Mouse (Mus musculus) cerebellum, adult 2 months (tissue): Measurements from ENCODE around the gene Ubp1. TPM values are rescaled to one million over a fixed set of nuclear protein-coding genes. Genes with fewer than 3 reads are reported as not detected.
"Not testable (repeated sequence)": the region's sequence is repeated elsewhere in the genome, so short reads cannot be mapped to it uniquely, and the experiment has no call there.

ENCODE experiments used
- DNase-seq, 2 experiments: peaks; one replicate each; pipeline ENCODE4 v3.0.0; 2021
- H3K27ac ChIP-seq: fragments of 200-500 bp; 2 replicates; pipeline ENCODE4 v1.5.1; 2012; ENCODE audit warnings: low read length, control low read depth, inconsistent platforms; ENCODE audit not compliant: insufficient read depth
- H3K27me3 ChIP-seq: fragments of 200-500 bp; 2 replicates; pipeline ENCODE4 v1.6.1; 2012; ENCODE audit warnings: inconsistent platforms, mild to moderate bottlenecking, low read length, moderate library complexity; ENCODE audit not compliant: control insufficient read depth, insufficient read depth
- H3K4me1 ChIP-seq: fragments of 200-500 bp; 2 replicates; pipeline ENCODE4 v1.6.1; 2011; ENCODE audit warnings: low read length; ENCODE audit not compliant: control insufficient read depth, insufficient read depth
- H3K4me3 ChIP-seq: fragments of 200-500 bp; replicated peaks from 2 replicates; pipeline ENCODE3; 2011; ENCODE audit warnings: mild to moderate bottlenecking, low read depth, low read length, control low read depth; ENCODE audit not compliant: insufficient read depth
- CTCF ChIP-seq: fragments of 200-500 bp; IDR thresholded peaks from 2 replicates; pipeline ENCODE4 v1.5.1; 2011; ENCODE audit warnings: low read depth, mild to moderate bottlenecking, control low read depth, low read length, moderate library complexity, borderline replicate concordance; ENCODE audit not compliant: insufficient read depth
- POLR2A ChIP-seq: fragments of 200-500 bp; IDR thresholded peaks from 2 replicates; pipeline ENCODE4 v1.6.1; 2011; ENCODE audit warnings: low read length, control low read depth, borderline replicate concordance; ENCODE audit not compliant: insufficient read depth
- WGBS: fragments of 180-500 bp; shearing (Covaris S2); methylation state at CpG from one replicate; pipeline ENCODE4 v1.1.7; 2018; 5-methylcytosine and 5-hydroxymethylcytosine counted together
- polyA plus RNA-seq: library from polyadenylated mRNA; depleted of rRNA; stranded (reverse); fragments of >200 nt; gene quantifications from 2 replicates; pipeline ENCODE4 v1.2.3, GENCODE M21; 2012; rRNA removed

The Ubp1 gene
- 116 and 118 TPM in 2 replicates for polyA plus RNA-seq

- Histone ChIP-seq H3K4me3 (peak within 1 kb of the TSS; percentile 74), H3K4me1 (no peaks in the 10 kb centered on the region), H3K27ac (peak within 1 kb of the TSS; percentile 60), H3K27me3 (no peaks in the 10 kb centered on the region)
- DNase-seq = peak; percentile 95 to 99
- WGBS = under 1% methylated on average over 37 of the region's 86 CpGs
- no peak for TF ChIP-seq POLR2A
Measured at GRCm38 (mm10) chr9:113930534-113931374, at the start of gene Ubp1. Ubp1 (plus strand) TSS chr9:113930934.

- TF ChIP-seq CTCF = no peak
- no peak for TF ChIP-seq POLR2A
- Histone ChIP-seq H3K4me3 (no peak overlapping the region), H3K27ac (no peak overlapping the region), H3K4me1 (no peaks in the 10 kb centered on the region), H3K27me3 (no peaks in the 10 kb centered on the region)
- DNase-seq = no peak
- WGBS = 97% methylated on average over 3 of the region's 3 CpGs
Measured at GRCm38 (mm10) chr9:113894903-113895302, 35.8 kb upstream of the Ubp1 start.

GRCm38 (mm10) chr9:113903136-113903535 lies 27.6 kb upstream of the Ubp1 start:
- TF ChIP-seq CTCF = no peak
- no peak for DNase-seq
- WGBS = 72% methylated on average over 4 of the region's 4 CpGs
- Histone ChIP-seq H3K4me3 (no peak overlapping the region), H3K4me1 (no peaks in the 10 kb centered on the region), H3K27ac (no peak overlapping the region), H3K27me3 (no peaks in the 10 kb centered on the region)

GRCm38 (mm10) chr9:113904315-113904714 lies 26.4 kb upstream of the Ubp1 start:
- H3K27ac ChIP-seq, H3K4me3 ChIP-seq, H3K27me3 ChIP-seq, DNase-seq, H3K4me1 ChIP-seq: not testable (repeated sequence)
- 97% methylated on average over 6 of the region's 6 CpGs for WGBS
- peak; percentile 5; the same call in 1 of the 2 replicates for TF ChIP-seq CTCF

- WGBS = 92% methylated on average over 5 of the region's 5 CpGs
- no peak overlapping the region for H3K27ac ChIP-seq
- H3K4me1 ChIP-seq = no peaks in the 10 kb centered on the region
- no peak for DNase-seq
- H3K27me3 ChIP-seq = no peaks in the 10 kb centered on the region
- TF ChIP-seq CTCF (no peak), POLR2A (no peak)
- H3K4me3 ChIP-seq = no peak overlapping the region
Measured at GRCm38 (mm10) chr9:113915789-113916188, 14.9 kb upstream of the Ubp1 start.

- Histone ChIP-seq H3K27me3 (no peaks in the 10 kb centered on the region), H3K27ac (no peak overlapping the region), H3K4me1 (no peaks in the 10 kb centered on the region), H3K4me3 (no peak overlapping the region)
- TF ChIP-seq POLR2A (no peak), CTCF (no peak)
- 97% methylated on average over 5 of the region's 5 CpGs for WGBS
- no peak for DNase-seq
Measured at GRCm38 (mm10) chr9:113922677-113923076, 8.1 kb upstream of the Ubp1 start.

- no peak for DNase-seq
- no peak overlapping the region for H3K27ac ChIP-seq
- no peaks in the 10 kb centered on the region for H3K4me1 ChIP-seq
- 94% methylated on average over 5 of the region's 5 CpGs for WGBS
- no peaks in the 10 kb centered on the region for H3K27me3 ChIP-seq
- no peak for TF ChIP-seq POLR2A
- no peak for TF ChIP-seq CTCF
- no peak overlapping the region for H3K4me3 ChIP-seq
Measured at GRCm38 (mm10) chr9:113924883-113925282, 5.9 kb upstream of the Ubp1 start.

GRCm38 (mm10) chr9:113928591-113928990 lies 2.1 kb upstream of the Ubp1 start:
- Histone ChIP-seq H3K4me3 (no peak overlapping the region), H3K27ac (no peak overlapping the region), H3K27me3 (no peaks in the 10 kb centered on the region), H3K4me1 (no peaks in the 10 kb centered on the region)
- TF ChIP-seq CTCF (no peak), POLR2A (no peak)
- WGBS = 84% methylated on average over 4 of the region's 4 CpGs
- DNase-seq = no peak

- DNase-seq = no peak
- Histone ChIP-seq H3K27ac (no peak overlapping the region), H3K4me3 (no peak overlapping the region), H3K4me1 (no peaks in the 10 kb centered on the region), H3K27me3 (no peaks in the 10 kb centered on the region)
- WGBS = 76% methylated on average over 1 of the region's 1 CpGs
- no peak for TF ChIP-seq CTCF
- no peak for TF ChIP-seq POLR2A
Measured at GRCm38 (mm10) chr9:113929676-113930075, 1.1 kb upstream of the Ubp1 start.
